Mouse (Mus musculus): ENCODE results near the gene Rftn2.

Gene Rftn2

DNA sequence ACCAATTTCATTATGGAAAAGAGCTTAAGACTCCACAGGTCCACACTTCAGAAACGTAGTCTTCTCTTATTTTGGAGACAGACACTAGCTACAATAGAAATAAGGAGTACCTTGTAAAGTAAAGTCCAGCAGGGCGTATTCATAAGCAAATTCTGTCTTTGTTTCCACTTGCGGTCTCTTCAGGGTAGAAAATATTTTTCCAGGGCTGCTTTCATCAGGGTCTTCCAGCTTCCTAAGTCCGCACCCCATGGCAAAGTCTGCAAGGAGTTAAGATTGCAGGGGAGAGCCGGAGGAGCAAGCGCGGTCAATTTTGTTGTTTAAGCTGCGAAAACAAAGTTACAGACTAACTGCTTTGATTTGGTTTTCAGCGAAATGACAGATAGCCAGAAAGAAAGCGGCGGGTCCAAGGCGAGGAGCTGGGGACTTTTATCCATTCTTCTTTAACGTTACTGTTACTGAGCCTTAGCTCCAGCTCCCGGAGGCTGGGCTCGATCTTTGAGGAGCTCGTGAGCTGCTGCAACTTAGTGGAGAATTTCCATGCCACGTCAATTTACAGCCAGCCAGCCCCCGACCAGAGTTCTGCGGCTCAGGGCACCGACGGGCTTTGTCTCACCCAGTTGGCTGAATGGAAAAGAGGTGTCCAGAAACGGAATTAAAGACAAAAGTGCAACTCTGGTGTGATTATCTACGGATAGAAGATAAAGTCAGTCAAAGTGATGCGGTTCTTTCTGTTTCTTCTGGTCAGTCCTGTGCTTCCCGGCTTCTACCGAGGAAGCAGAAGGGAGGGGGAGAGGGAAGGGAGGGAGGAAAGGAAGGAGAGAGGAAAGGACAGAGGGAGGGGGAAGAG, at the start of gene Rftn2:
Gene Rftn2, minus strand, starts transcription at position 772 of the 847 bp plus-strand sequence.
- no peak for DNase-seq

DNA sequence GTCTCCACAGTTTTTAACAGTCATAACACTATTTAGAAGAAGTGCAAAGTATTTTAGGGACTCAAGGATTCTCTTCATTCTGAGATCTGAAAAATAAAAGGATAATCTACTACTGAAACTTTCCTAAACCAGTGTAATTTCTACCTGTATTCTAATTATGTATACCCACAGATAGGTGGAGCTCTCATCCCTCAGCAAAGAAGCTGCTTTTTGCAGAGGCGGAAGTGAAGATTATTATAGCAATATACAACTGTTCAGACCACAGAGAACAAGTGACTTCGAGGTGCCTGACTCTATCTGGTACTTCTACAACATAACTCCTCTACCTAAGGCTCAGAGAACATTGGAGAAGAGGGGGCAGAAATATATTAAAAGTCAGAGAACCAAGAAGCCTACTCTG, 38.9 kb upstream of the Rftn2 start:
- DNase-seq: no peak

DNA sequence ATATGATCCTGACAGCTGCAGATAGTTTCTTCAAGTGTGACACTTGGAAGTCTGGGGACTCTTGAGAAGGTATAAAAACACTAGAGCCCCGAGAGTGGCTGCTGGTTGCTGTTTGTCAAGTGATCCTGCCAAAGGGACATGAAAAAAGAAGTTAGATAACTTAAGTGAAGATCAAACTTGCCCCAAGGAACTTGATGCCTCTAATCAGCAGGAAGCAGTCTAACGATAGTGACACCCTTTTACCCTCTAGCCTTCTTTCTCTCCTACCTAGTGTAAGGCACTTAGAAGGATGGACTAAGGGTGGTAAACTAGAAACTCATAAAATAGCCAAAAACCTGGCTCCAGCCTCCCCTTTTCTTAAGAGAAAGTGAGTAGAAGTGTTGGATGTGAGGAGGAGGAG, 37.8 kb upstream of the Rftn2 start:
- no peak for DNase-seq

- no peak for DNase-seq
Measured at GRCm38 (mm10) chr1:55246374-55246773, 19.8 kb upstream of the Rftn2 start.

DNA sequence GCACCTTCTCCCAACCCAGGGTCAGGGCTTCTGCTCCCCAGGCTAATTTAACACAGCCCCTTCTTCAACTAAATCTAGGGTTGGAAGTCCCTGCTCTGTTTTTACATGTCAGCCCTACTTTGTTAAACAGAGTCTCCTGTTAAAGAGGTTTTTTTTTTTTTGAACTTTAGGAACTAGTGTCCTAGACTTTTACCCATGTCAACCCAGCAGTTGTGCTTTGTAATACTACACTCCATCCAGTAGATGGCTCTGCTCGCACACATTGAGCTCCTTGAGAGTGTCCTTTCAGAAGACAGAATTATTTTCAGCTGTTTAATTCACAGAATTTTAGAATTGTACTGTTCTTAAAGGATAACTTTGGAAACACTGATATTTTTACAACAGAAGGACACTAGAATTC, 12.7 kb upstream of the Rftn2 start:
- peak; percentile 17 for DNase-seq

DNA sequence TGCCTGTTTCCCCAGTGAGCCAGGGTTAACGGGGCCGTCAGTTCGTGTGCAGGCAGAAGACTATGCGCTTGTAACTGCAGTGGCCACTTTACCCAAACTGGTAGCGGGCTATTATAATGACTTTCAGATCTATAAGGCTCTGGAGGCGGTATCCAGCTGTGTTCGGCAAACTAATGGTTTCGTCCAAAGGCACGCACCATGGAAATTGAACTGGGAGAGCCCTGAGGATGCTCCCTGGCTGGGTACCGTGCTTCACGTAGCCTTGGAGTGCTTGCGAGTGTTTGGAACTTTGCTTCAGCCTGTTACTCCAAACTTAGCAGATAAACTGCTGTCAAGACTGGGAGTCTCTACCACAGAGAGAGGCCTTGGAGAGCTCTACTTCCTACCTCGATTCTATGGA, 11.9 kb upstream of the Rftn2 start:
- DNase-seq: peak; percentile 18

- DNase-seq: peak; percentile 39
Measured at GRCm38 (mm10) chr1:55237643-55238161, 11.1 kb upstream of the Rftn2 start.

DNA sequence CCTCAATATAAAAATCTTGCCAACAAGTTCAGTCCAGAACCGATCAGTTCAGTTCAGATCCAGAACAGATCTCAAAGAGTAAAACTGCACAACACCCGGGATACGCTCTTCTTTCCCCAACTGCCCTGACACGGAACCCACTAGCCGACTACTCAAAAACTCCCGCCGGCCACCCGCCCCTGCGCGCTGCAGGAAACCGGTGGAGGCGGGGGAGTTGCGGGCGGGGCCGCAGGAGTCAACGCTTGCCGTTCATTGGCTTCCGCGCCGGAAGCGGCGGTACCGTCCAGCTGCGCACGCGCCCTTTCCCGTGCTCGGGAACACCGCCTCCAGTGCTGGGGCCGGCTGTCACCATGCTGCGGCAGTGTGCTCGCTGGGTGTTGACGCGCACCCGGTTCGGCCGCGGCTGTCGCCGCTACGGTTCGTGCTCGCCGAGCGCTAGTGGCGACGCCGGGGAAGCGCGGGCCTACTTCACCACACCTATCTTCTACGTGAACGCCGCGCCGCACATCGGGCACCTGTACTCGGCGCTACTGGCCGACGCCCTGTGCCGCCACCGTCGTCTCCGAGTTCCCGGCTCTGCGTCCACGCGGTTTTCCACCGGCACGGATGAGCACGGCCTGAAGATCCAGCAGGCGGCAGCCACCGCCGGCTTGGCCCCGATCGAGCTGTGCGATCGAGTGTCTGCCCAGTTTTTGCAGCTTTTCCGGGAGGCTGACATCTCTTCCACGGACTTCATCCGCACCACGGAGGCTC, 10.5 kb upstream of the Rftn2 start, which contains the start of gene Mars2:
Gene Mars2, plus strand, starts transcription at position 288 of the 753 bp plus-strand sequence.
- DNase-seq: peak; percentile 95

DNA sequence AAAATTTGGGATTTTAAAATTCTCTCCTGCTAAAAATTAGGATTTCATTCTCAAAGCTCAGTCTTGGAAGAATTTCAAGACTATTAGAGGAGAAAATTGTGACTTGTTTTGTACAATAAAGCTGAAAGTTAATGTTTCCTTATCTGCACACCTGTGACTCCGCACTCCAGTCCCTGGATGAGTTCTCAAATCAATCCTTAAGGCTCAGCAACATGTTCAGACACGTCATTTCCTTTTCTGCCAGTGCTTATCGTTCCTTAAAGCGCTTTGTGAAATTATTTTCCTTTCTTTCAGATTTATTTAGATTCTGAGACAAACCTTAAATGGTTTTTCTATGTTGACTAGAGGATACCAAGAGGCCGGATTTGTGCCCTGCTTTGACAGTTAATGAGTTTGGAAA, 9.9 kb upstream of the Rftn2 start:
- DNase-seq: no peak

- DNase-seq: peak; percentile 11
Measured at GRCm38 (mm10) chr1:55234910-55235520, 8.4 kb upstream of the Rftn2 start.

- DNase-seq: no peak
Measured at GRCm38 (mm10) chr1:55228256-55228884, 1.8 kb upstream of the Rftn2 start.

- DNase-seq: no peak
Measured at GRCm38 (mm10) chr1:55227376-55227775, 794 bp upstream of the Rftn2 start.

- DNase-seq: no peak
Measured at GRCm38 (mm10) chr1:55225398-55225797, 1.2 kb downstream of the Rftn2 start.

- DNase-seq: no peak
Measured at GRCm38 (mm10) chr1:55224111-55224510, 2.5 kb downstream of the Rftn2 start.

GRCm38 (mm10) chr1:55223026-55223425, 3.6 kb downstream of the Rftn2 start:
- DNase-seq: no peak

- DNase-seq: peak; percentile 18
Measured at GRCm38 (mm10) chr1:55221352-55221751, 5.2 kb downstream of the Rftn2 start.

DNA sequence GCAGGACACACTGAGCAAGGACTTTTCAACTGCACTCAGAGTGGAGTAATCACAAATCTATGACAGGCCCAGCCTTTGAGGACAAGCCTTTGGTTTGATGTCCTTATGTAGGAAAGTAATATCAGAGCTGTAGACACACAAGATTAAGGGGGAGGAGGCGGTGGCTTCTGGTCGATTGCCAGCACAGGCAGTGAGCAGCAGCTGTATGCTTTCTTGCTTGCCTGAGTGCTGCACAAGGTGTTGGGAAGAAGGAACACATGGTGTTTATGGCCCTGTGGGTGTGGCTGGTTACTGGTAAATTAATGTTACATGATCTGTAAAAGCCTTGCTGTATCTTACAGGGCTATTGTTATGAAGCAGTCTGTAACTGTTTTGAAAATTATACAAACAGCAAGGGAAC, 9.4 kb downstream of the Rftn2 start:
- DNase-seq: no peak

DNA sequence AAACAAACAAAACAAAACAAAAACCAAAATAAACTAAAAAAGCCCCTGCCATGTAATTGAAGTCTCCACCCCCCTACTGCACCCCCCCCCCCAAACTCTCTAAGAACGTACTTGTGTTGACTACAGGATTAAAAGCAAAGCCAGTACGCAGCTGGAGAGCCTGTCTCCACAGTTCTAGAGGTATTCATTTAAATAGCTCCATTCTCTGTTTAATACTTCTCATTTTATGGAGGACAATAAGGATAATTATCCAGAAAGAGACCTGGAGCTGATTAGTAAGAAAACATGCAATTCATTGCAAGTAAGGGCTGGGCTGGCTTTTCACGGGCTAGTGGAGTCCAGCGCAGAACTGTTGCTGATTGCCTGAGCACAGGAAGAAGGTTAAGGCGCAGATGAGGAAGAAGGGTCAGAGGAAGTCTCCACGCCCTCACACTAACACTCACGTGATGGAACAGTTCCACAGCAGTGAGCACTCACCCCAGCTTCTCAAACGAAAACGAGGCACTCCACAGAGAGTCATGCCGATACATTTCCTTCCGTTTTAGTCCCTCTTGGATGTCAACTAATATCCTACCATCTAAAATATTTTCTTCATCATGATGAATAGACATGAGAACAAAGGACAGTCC, 11.3 kb downstream of the Rftn2 start:
- DNase-seq: no peak

GRCm38 (mm10) chr1:55213936-55214335, 12.6 kb downstream of the Rftn2 start:
- no peak for DNase-seq

DNA sequence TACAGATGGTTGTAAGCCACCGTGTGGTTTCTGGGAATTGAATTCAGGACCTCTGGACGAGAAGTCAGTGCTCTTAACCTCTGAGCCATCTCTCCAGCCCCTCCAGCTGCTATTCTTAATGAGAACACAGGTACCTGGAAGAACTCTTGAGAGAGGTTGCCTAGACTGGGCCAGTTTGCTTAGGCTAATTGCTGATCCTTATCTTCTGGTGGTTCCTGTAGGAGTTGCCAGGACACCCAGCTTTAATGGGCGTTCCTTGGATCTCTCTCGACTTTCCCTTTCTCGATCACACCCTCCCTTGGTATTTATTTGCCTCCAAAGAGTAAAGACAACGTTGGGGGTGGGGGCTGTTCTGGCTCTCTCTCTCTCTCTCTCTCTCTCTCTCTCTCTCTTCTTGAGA, 13.1 kb downstream of the Rftn2 start:
- DNase-seq: no peak

DNA sequence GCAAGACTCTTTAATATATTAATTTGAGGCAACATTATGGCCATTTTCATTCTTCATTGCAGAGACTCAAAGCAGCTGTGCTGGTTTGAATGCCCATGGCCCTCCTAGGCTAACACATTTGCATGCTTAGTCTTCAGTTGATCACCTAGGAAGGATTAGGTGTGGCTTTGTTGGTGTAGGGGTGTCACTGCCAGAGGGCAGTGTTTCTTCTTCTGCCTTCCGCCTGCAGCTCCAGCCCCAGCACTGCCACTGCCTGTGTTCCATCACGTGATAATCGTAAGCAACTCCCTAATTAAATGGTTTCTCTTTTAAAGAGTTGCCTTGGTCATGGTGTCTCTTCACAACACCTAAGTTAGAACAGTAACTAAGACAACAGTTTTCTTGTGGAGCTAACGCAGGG, 13.8 kb downstream of the Rftn2 start:
- DNase-seq: no peak

- DNase-seq: no peak
Measured at GRCm38 (mm10) chr1:55211081-55211480, 15.5 kb downstream of the Rftn2 start.

All from cerebellum, adult 9-11 months (tissue).